Mouse (Mus musculus) heart, embryonic 10.5 days (tissue): ENCODE measurements around the gene Bpi. TPM values are rescaled to one million over a fixed set of nuclear protein-coding genes. Genes with fewer than 3 reads are reported as not detected.

ENCODE experiments used
- DNase-seq: peaks from one replicate; pipeline ENCODE4 v3.0.0-alpha.2; 2017; ENCODE audit warnings: low spot score
- H3K27ac ChIP-seq: fragments of 300-500 bp; sonication (generic); 2 replicates; pipeline ENCODE4 v1.5.1; 2016; ENCODE audit warnings: mild to moderate bottlenecking
- H3K27me3 ChIP-seq: fragments of 300-500 bp; sonication (generic); 2 replicates; pipeline ENCODE4 v1.6.1; 2016; ENCODE audit warnings: mild to moderate bottlenecking; ENCODE audit not compliant: poor library complexity, insufficient read depth, severe bottlenecking
- H3K36me3 ChIP-seq: fragments of 300-500 bp; sonication (generic); 2 replicates; pipeline ENCODE4 v1.6.1; 2016; ENCODE audit warnings: mild to moderate bottlenecking, moderate library complexity
- H3K4me1 ChIP-seq: fragments of 300-500 bp; sonication (generic); 2 replicates; pipeline ENCODE4 v1.6.1; 2016; ENCODE audit warnings: mild to moderate bottlenecking
- H3K4me3 ChIP-seq: fragments of 300-500 bp; sonication (generic); 2 replicates; pipeline ENCODE4 v1.5.1; 2016; ENCODE audit warnings: mild to moderate bottlenecking, moderate library complexity
- H3K9me3 ChIP-seq: fragments of 300-500 bp; sonication (generic); 2 replicates; pipeline ENCODE4 v1.6.1; 2016; ENCODE audit warnings: mild to moderate bottlenecking, moderate library complexity
- WGBS: fragments of 180-500 bp; shearing (Covaris S2); methylation state at CpG from one replicate; pipeline ENCODE4 v1.1.7; 2016; 5-methylcytosine and 5-hydroxymethylcytosine counted together
- polyA plus RNA-seq: library from polyadenylated mRNA; unstranded; fragments of >200 nt; fragmentation: Nextera tagmentation; extraction: Ambion mirVana; gene quantifications from 2 replicates; pipeline ENCODE4 v1.2.1, GENCODE M21; 2016

Gene Bpi
- polyA plus RNA-seq, 1 experiment from 2014 or later = not detected

DNA sequence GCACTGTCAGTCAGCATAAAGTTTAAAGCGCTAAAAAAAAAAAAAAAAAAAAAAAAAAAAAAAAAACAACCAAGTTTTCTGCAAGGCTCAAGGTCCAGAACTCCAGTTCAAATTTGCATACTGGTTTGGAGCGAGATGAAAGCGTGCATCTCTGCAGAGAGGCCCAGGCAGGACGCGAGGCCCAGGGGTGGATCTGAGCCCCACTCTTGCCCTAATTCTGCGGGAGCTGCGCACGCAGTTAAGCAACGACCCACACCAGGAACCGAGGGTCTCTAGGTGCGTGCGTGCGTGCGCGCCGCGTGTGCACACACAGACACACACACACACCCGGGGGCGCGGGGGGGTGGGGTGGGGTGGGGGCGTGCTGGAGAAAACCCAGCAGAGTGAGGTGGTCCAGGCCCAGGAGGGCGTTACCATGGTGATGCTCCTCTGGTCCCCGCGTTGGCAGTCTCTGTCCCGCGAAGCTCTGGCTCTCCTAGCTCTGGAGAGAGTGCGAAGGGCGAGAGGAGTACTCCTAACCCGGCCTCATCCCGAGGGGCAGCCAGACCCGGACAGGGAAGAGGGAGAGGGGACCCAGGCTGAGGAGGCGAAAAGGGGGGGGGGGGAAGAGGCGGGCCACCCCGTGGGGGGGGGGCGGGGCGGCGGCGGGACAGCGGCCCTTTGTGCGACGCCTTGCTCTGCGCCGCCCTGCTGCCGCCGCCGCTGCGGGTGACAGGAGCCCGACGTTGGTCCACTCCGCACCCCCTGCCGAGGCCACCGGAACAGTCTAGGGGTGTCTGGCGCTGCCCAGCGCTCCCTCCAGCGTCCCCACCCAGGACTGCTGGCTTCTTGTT lies 29.0 kb upstream of the Bpi start, which contains the start of gene D630003M21Rik:
Gene D630003M21Rik, minus strand, starts transcription at position 553 of the 833 bp plus-strand sequence.
- peak within 1 kb of the TSS; percentile 63 for H3K4me3 ChIP-seq
- under 1% methylated on average over 43 of the region's 55 CpGs for WGBS
- no peak for DNase-seq
- peaks cover 36% of the 10 kb centered on the region for H3K27me3 ChIP-seq
- no peaks in the 10 kb centered on the region for H3K36me3 ChIP-seq
- H3K9me3 ChIP-seq = no peaks in the 10 kb centered on the region
- peak within 1 kb of the TSS; percentile 73 for H3K27ac ChIP-seq
- H3K4me1 ChIP-seq = peaks cover 20% of the 10 kb centered on the region

- Histone ChIP-seq H3K4me3 (peak overlapping the region; percentile 63), H3K36me3 (no peaks in the 10 kb centered on the region), H3K27ac (peak overlapping the region; percentile 73), H3K9me3 (no peaks in the 10 kb centered on the region), H3K4me1 (peaks cover 20% of the 10 kb centered on the region), H3K27me3 (peaks cover 36% of the 10 kb centered on the region)
- no peak for DNase-seq
- 29% methylated on average over 7 of the region's 7 CpGs for WGBS
Measured at GRCm38 (mm10) chr2:158229503-158229892, 28.4 kb upstream of the Bpi start.

GRCm38 (mm10) chr2:158230617-158231016 lies 27.3 kb upstream of the Bpi start:
- no peak overlapping the region for H3K27ac ChIP-seq
- no peak for DNase-seq
- WGBS = 58% methylated on average over 6 of the region's 6 CpGs
- no peaks in the 10 kb centered on the region for H3K9me3 ChIP-seq
- peaks cover 20% of the 10 kb centered on the region for H3K4me1 ChIP-seq
- peaks cover 34% of the 10 kb centered on the region for H3K27me3 ChIP-seq
- H3K36me3 ChIP-seq = no peaks in the 10 kb centered on the region
- no peak overlapping the region for H3K4me3 ChIP-seq

DNA sequence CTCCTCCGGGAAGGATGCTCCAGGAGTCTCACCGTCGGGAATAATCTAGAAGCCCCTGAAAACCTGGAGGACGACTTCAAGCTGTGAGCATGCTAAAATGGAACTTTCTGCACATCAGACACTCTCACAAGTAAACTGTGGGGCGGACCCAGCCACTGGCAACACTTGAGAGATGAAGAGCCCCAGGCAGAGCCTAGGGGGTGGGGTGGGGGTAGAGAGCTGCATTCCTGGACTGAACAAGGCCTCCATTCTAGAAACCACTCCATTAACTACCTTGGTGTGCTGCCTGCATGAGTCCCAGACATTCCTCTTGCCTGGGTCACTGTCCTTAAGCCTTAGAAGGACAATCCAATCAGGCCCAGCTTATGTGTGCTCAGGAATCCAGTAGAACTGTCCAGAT lies 26.8 kb upstream of the Bpi start:
- Histone ChIP-seq H3K4me1 (peaks cover 20% of the 10 kb centered on the region), H3K27ac (no peak overlapping the region), H3K36me3 (no peaks in the 10 kb centered on the region), H3K9me3 (no peaks in the 10 kb centered on the region), H3K4me3 (no peak overlapping the region), H3K27me3 (peaks cover 31% of the 10 kb centered on the region)
- no peak for DNase-seq
- WGBS = 54% methylated on average over 5 of the region's 5 CpGs

DNA sequence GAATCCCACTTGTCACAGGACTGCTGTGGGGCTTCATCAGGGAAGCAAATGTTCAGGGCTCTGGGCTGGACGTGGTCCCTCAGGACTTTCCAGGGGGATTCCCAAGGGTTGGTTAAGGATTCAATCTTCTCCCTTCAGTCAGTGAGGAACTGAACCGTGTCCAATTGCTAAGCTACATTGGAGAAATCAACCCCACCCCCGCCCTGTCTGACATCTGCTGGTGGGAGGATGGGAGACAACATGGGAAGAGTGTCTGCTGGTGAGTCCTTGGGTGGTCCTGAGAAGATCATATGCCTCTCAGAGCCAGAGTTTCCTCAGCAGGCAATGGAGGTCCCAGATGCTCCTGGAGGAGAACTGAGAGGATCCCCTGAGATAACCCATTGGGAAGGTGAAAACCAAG lies 25.5 kb upstream of the Bpi start:
- peaks cover 28% of the 10 kb centered on the region for H3K27me3 ChIP-seq
- peaks cover 20% of the 10 kb centered on the region for H3K4me1 ChIP-seq
- 80% methylated on average over 3 of the region's 3 CpGs for WGBS
- no peaks in the 10 kb centered on the region for H3K36me3 ChIP-seq
- H3K27ac ChIP-seq = no peak overlapping the region
- no peaks in the 10 kb centered on the region for H3K9me3 ChIP-seq
- H3K4me3 ChIP-seq = no peak overlapping the region
- DNase-seq = no peak

- Histone ChIP-seq H3K4me1 (peaks cover 20% of the 10 kb centered on the region), H3K9me3 (no peaks in the 10 kb centered on the region), H3K4me3 (no peak overlapping the region), H3K27me3 (peaks cover 23% of the 10 kb centered on the region), H3K27ac (no peak overlapping the region), H3K36me3 (no peaks in the 10 kb centered on the region)
- 70% methylated on average over 3 of the region's 3 CpGs for WGBS
- DNase-seq = no peak
Measured at GRCm38 (mm10) chr2:158233106-158233505, 24.8 kb upstream of the Bpi start.

DNA sequence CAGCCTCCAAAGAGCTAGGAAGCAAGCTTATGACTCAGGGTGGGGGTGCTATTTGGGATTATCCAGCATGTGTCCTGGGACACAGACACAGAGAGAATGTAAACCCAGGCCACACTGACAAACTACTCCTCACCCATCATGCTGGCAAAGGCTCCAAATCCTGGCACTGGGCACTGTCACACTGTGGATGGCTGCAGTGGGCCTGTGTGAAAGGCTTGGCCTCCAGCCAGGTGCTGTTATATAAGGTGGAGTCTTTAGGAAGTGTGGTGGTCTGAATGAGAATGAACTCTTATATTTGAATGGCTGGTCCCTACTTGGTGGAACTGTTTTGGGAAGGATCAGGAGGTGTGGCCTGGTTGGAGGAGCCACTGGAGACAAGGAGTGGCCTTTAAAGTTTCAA lies 21.2 kb upstream of the Bpi start:
- H3K9me3 ChIP-seq = no peaks in the 10 kb centered on the region
- no peak overlapping the region for H3K27ac ChIP-seq
- no peak overlapping the region for H3K4me3 ChIP-seq
- no peaks in the 10 kb centered on the region for H3K4me1 ChIP-seq
- no peaks in the 10 kb centered on the region for H3K36me3 ChIP-seq
- no peak for DNase-seq
- 0 out of 2 replicates have a peak, but pooled peaks cover 10% of the 10 kb centered on the region for H3K27me3 ChIP-seq

GRCm38 (mm10) chr2:158238101-158238500 lies 19.8 kb upstream of the Bpi start:
- H3K4me3 ChIP-seq = no peak overlapping the region
- no peak overlapping the region for H3K27ac ChIP-seq
- H3K36me3 ChIP-seq = no peaks in the 10 kb centered on the region
- no peaks in the 10 kb centered on the region for H3K9me3 ChIP-seq
- H3K27me3 ChIP-seq = 0 out of 2 replicates have a peak, but pooled peaks cover 11% of the 10 kb centered on the region
- 86% methylated on average over 5 of the region's 5 CpGs for WGBS
- DNase-seq = no peak
- no peaks in the 10 kb centered on the region for H3K4me1 ChIP-seq

- peaks cover 7% of the 10 kb centered on the region; the same call in 1 of the 2 replicates for H3K4me1 ChIP-seq
- WGBS = 70% methylated on average over 5 of the region's 5 CpGs
- H3K36me3 ChIP-seq = no peaks in the 10 kb centered on the region
- no peak overlapping the region for H3K4me3 ChIP-seq
- no peaks in the 10 kb centered on the region for H3K9me3 ChIP-seq
- H3K27me3 ChIP-seq = peaks cover 11% of the 10 kb centered on the region; the same call in 1 of the 2 replicates
- H3K27ac ChIP-seq = no peak overlapping the region
- no peak for DNase-seq
Measured at GRCm38 (mm10) chr2:158241126-158241738, 16.7 kb upstream of the Bpi start.

DNA sequence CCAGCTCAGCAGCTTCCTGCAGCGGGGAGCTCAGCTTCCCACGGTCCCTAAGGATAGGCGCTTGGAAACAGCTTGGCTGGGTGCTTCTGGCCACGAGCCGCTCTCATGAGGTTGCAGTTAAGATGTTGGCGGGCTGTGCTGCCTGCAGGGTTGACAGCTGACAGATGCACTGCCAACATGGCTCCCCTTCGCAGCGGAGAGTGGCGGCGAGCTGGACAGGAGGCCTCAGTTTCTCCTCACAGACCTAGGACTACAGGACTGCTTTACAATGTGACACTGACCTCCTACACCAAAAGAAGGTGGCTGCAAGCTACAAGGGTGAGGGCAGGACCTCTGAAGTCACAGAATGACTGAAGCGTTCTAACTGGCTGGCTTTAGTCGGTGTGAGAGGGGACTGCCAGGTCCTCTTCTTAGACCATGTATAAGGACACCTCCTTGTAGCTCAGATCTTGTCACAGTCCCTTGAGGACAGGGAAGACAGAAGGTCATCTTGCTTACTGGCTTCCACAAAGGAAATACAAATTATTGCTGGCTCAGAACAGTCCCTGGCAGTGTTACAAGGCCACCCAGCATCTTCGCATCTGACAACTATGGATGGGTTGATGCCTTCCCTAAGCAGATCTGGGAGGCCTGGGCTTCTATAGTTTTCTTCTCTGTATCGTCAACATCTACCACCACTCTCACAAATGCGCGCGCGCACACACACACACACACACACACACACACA lies 15.6 kb upstream of the Bpi start:
- Histone ChIP-seq H3K36me3 (no peaks in the 10 kb centered on the region), H3K9me3 (no peaks in the 10 kb centered on the region), H3K27me3 (peaks cover 12% of the 10 kb centered on the region; the same call in 1 of the 2 replicates), H3K4me1 (peaks cover 7% of the 10 kb centered on the region; the same call in 1 of the 2 replicates), H3K27ac (no peak overlapping the region), H3K4me3 (no peak overlapping the region)
- DNase-seq = no peak
- WGBS = 86% methylated on average over 18 of the region's 18 CpGs

DNA sequence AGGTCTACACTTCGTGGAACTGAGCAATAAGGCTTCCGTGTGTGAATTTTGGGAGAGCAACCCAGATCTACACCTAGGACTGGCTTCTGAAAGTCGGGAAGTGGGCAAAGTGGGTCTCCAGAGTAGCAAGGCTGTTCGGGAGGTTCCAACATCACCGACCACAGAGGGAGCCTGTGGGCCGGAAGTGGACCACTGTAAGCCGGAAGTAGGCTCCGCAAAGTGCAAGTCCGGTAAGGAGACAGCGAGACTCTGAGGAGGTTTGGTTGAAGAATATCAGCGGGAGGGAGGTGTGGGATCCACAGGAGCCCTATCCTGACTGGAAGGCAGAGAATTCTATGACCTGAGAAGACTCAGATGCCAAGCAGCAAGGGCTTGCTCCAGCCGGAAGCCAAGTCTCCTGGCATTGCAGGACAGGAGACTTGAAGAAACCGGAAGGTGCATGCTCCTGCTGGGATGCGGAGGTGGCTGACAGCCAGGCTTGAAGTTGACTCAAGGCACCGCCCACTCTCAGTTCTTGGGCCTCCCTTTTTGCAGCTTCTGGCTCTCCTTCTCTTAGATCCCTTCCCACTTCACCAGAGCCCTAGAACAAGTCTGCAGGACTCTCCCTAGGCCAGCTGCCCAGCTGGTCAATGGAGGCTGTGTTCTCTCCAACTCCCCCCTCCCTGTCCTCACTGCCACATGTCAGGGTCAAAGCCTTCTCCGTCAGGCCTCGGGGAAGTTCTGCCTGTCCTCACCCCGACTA lies 14.6 kb upstream of the Bpi start:
- DNase-seq = no peak
- peaks cover 12% of the 10 kb centered on the region for H3K4me1 ChIP-seq
- 71% methylated on average over 18 of the region's 18 CpGs for WGBS
- no peak overlapping the region for H3K27ac ChIP-seq
- peaks cover 12% of the 10 kb centered on the region; the same call in 1 of the 2 replicates for H3K27me3 ChIP-seq
- H3K9me3 ChIP-seq = no peaks in the 10 kb centered on the region
- no peak overlapping the region for H3K4me3 ChIP-seq
- H3K36me3 ChIP-seq = no peaks in the 10 kb centered on the region

DNA sequence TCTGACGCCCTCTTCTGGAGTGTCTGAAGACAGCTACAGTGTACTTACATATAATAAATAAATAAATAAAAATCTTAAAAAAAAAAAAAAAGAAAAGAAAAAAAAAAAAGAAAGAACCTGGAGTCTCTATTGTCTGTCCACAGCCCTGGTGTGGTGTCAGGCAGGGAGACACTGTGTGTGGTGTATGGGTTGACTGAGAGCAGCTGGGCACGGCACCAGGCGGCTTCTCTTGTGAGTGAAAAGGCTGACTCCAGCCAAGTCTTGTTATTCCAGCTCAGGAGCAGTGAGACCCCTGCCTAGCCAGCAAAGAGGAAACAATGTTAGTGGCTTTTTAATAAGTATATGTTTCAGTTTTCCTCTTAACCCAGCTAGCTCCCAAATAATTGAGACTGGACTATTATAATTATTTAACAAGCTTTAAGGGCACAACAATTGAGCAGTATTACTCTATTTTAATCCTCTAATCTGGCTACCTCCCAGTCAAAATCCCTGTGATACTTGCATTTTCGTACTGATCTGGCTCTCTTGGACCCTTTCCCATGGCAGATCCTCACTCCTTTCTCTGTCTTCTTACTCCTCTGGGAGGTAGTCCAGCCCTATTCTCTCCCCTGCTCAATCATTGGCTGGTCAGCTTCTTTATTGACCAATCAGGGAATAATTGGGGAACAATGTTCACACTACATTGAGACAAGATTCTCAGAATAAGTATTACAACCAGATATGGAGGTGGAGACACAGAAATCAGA lies 12.6 kb upstream of the Bpi start:
- no peaks in the 10 kb centered on the region for H3K9me3 ChIP-seq
- H3K27ac ChIP-seq = no peak overlapping the region
- DNase-seq = no peak
- peaks cover 12% of the 10 kb centered on the region; the same call in 1 of the 2 replicates for H3K27me3 ChIP-seq
- no peaks in the 10 kb centered on the region for H3K36me3 ChIP-seq
- peaks cover 17% of the 10 kb centered on the region for H3K4me1 ChIP-seq
- H3K4me3 ChIP-seq = no peak overlapping the region
- 79% methylated on average over 4 of the region's 4 CpGs for WGBS
